Mouse (Mus musculus) heart, postnatal 0 days (tissue): Measurements from ENCODE around the gene 9130213A22Rik. TPM values are rescaled to one million over a fixed set of nuclear protein-coding genes. Genes with fewer than 3 reads are reported as not detected.

Experiments used
- ATAC-seq: fragments of 200-750 bp; cut with Nextera tagmentation; 2 replicates; pipeline ENCODE4 v1.8.0; 2017; ENCODE audit warnings: low read depth, moderate number of reproducible peaks, moderate library complexity; ENCODE audit not compliant: insufficient read depth
- DNase-seq: peaks from one replicate; pipeline ENCODE4 v3.0.0-alpha.2; 2016; ENCODE audit warnings: low spot score
- H3K27ac ChIP-seq: fragments of 300-500 bp; sonication (generic); 2 replicates; pipeline ENCODE4 v1.5.1; 2014; ENCODE audit warnings: low read depth, mild to moderate bottlenecking
- H3K27me3 ChIP-seq: fragments of 300-500 bp; sonication (generic); 2 replicates; pipeline ENCODE4 v1.6.1; 2014; ENCODE audit warnings: low read length, mixed read lengths; ENCODE audit not compliant: control insufficient read depth, insufficient read depth
- H3K36me3 ChIP-seq: fragments of 300-500 bp; sonication (generic); replicated peaks from 2 replicates; pipeline ENCODE4 v1.6.1; 2014; ENCODE audit warnings: low read length, mixed read lengths; ENCODE audit not compliant: control insufficient read depth, insufficient read depth
- H3K4me1 ChIP-seq: fragments of 300-500 bp; sonication (generic); 2 replicates; pipeline ENCODE4 v1.6.1; 2014; ENCODE audit warnings: antibody characterized with exemption; ENCODE audit not compliant: control insufficient read depth, insufficient read depth
- H3K4me2 ChIP-seq: fragments of 300-500 bp; sonication (generic); 2 replicates; pipeline ENCODE4 v1.6.1; 2014; ENCODE audit warnings: low read depth, mild to moderate bottlenecking, low read length, moderate library complexity
- H3K4me3 ChIP-seq: fragments of 300-500 bp; sonication (generic); 2 replicates; pipeline ENCODE4 v1.5.1; 2014; ENCODE audit warnings: low read depth, low read length
- H3K9ac ChIP-seq: fragments of 300-500 bp; sonication (generic); replicated peaks from 2 replicates; pipeline ENCODE4 v1.6.1; 2014; ENCODE audit warnings: low read depth, low read length, mixed read lengths
- H3K9me3 ChIP-seq: fragments of 300-500 bp; sonication (generic); replicated peaks from 2 replicates; pipeline ENCODE4 v1.6.1; 2016; ENCODE audit warnings: low read length; ENCODE audit not compliant: control insufficient read depth
- CTCF ChIP-seq: IDR thresholded peaks from 2 replicates; pipeline ENCODE4 v1.5.1; 2016; ENCODE audit warnings: antibody characterized with exemption, control low read depth, low read depth
- EP300 ChIP-seq: IDR thresholded peaks from 2 replicates; pipeline ENCODE4 v1.6.1; 2016; ENCODE audit warnings: antibody characterized with exemption, low read depth
- WGBS: fragments of 180-500 bp; shearing (Covaris S2); extraction: QIAGEN DNeasy Blood & Tissue Kit; methylation state at CpG from one replicate; pipeline ENCODE4 v1.1.7; 2014; 5-methylcytosine and 5-hydroxymethylcytosine counted together
- polyA plus RNA-seq: library from polyadenylated mRNA; unstranded; fragments of >200 nt; fragmentation: Nextera tagmentation; extraction: Ambion mirVana; gene quantifications from 2 replicates; pipeline ENCODE4 v1.2.1, GENCODE M21; 2015
- total RNA-seq: library from RNA; depleted of rRNA; stranded (reverse); fragments of >200 nt; gene quantifications from 2 replicates; pipeline ENCODE4 v1.2.3, GENCODE M21; 2014; ENCODE audit warnings: low replicate concordance

Gene 9130213A22Rik
- total and polyA plus RNA-seq, 2 experiments from 2014 or later: 0.30 TPM; not detected in 1

GRCm38 (mm10) chr11:69119446-69120155 is 2.8 kb downstream of the 9130213A22Rik start:
- no peaks in the 10 kb centered on the region for H3K36me3 ChIP-seq
- no peak for ATAC-seq
- no peak overlapping the region for H3K27ac ChIP-seq
- no peak overlapping the region for H3K4me3 ChIP-seq
- peaks cover 26% of the 10 kb centered on the region for H3K4me1 ChIP-seq
- no peak for DNase-seq
- 64% methylated on average over 14 of the region's 14 CpGs for WGBS
- H3K27me3 ChIP-seq: no peaks in the 10 kb centered on the region
- H3K4me2 ChIP-seq: peak overlapping the region; percentile 90
- TF ChIP-seq EP300 (no peak), CTCF (no peak)
- H3K9ac ChIP-seq: no peak overlapping the region
- no peaks in the 10 kb centered on the region for H3K9me3 ChIP-seq

- peak; percentile 68 for DNase-seq
- ATAC-seq: no peak
- Histone ChIP-seq H3K27ac (peak overlapping the region; percentile 82; the same call in 1 of the 2 replicates), H3K9ac (peak overlapping the region; percentile 62), H3K4me1 (peaks cover 26% of the 10 kb centered on the region), H3K36me3 (no peaks in the 10 kb centered on the region), H3K4me2 (peak overlapping the region; percentile 72), H3K27me3 (no peaks in the 10 kb centered on the region), H3K9me3 (no peaks in the 10 kb centered on the region), H3K4me3 (peak overlapping the region; percentile 63)
- TF ChIP-seq CTCF: no peak
- no peak for TF ChIP-seq EP300
- 3% methylated on average over 15 of the region's 15 CpGs for WGBS
Observed at GRCm38 (mm10) chr11:69118765-69119164, 3.6 kb downstream of the 9130213A22Rik start.

GRCm38 (mm10) chr11:69117737-69118695 is 4.4 kb downstream of the 9130213A22Rik start:
- ATAC-seq (peak; percentile 11; the same call in 1 of the 2 replicates), DNase-seq (peak; percentile 64)
- Histone ChIP-seq H3K27me3 (no peaks in the 10 kb centered on the region), H3K27ac (peak overlapping the region; percentile 82), H3K9ac (peak overlapping the region; percentile 62), H3K4me2 (peak overlapping the region; percentile 72), H3K36me3 (no peaks in the 10 kb centered on the region), H3K4me3 (peak overlapping the region; percentile 63), H3K4me1 (peaks cover 26% of the 10 kb centered on the region), H3K9me3 (no peaks in the 10 kb centered on the region)
- under 1% methylated on average over 45 of the region's 45 CpGs for WGBS
- TF ChIP-seq CTCF (no peak), EP300 (no peak)

GRCm38 (mm10) chr11:69116843-69117242 is 5.5 kb downstream of the 9130213A22Rik start:
- 51% methylated on average over 5 of the region's 5 CpGs for WGBS
- H3K4me3 ChIP-seq: no peak overlapping the region
- TF ChIP-seq EP300: no peak
- no peak for TF ChIP-seq CTCF

DNA sequence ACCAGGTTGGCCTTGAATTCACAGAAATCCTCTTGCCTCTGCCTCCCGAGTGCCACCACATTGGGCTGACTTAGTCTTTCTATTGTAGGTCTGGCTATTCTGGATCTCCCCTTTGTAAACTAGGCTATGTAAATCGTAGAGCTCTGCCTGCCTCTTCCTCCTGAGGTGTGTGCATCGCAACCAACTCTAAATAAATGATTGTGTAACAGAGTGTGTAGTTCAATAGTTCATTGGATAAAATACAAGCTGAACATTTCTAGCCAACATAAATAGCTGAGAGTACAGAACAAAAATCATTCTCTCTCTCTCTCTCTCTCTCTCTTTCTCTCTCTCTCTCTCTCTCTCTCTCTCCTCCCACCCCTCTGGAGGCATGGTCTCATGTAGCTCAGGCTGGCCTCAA is 7.8 kb downstream of the 9130213A22Rik start:
- 80% methylated on average over 3 of the region's 3 CpGs for WGBS
- Histone ChIP-seq H3K9me3 (no peaks in the 10 kb centered on the region), H3K4me2 (no peak overlapping the region), H3K36me3 (peaks cover 5% of the 10 kb centered on the region), H3K27ac (no peak overlapping the region), H3K27me3 (no peaks in the 10 kb centered on the region), H3K9ac (no peak overlapping the region), H3K4me3 (no peak overlapping the region), H3K4me1 (peaks cover 22% of the 10 kb centered on the region; the same call in 1 of the 2 replicates)
- no peak for ATAC-seq
- TF ChIP-seq CTCF: no peak
- DNase-seq: no peak

More at GRCm38 (mm10) chr11:69116843-69117242, 5.5 kb downstream of the 9130213A22Rik start:
- no peak overlapping the region for H3K27ac ChIP-seq
- H3K9ac ChIP-seq: no peak overlapping the region
- H3K9me3 ChIP-seq: no peaks in the 10 kb centered on the region
- H3K4me2 ChIP-seq: no peak overlapping the region
- H3K36me3 ChIP-seq: no peaks in the 10 kb centered on the region
- DNase-seq (no peak), ATAC-seq (no peak)
- no peaks in the 10 kb centered on the region for H3K27me3 ChIP-seq
- peaks cover 29% of the 10 kb centered on the region for H3K4me1 ChIP-seq
